In genomic region chr12:110373408-110374065, GRCm38 (mm10) we compare ENCODE assay signal across 8 mouse cellular contexts.
DNase-seq lines count a peak whose midpoint lies in the region; ATAC-seq and TF ChIP-seq lines count a peak whose summit lies in the region.

No protein-coding gene starts in this region.

- DNase-seq in 3134 (ENCODE audit: extremely low read depth, insufficient read length, low spot score) = peak; percentile 78
- peak; percentile 89 to 92 for DNase-seq in adrenal gland, postnatal 36 days
- DNase-seq in heart, adult 8-10 months (ENCODE audit: low spot score) = peak; percentile 87
- peak; percentile 75 to 78 for DNase-seq in kidney, adult 8-10 months
- DNase-seq in midbrain, postnatal 0 days (ENCODE audit: low spot score) = peak; percentile 88
- DNase-seq in spleen, postnatal 36 days (ENCODE audit: low spot score in 2 of 2) = peak; percentile 37

- peaks cover 3% of the 10 kb centered on the region; the same call in 1 of the 2 replicates for H3K4me1 ChIP-seq in embryonic facial prominence, embryonic 13.5 days
- H3K4me1 ChIP-seq in limb, embryonic 12.5 days (replicated peaks) = peaks cover 13% of the 10 kb centered on the region
- no peaks in the 10 kb centered on the region for H3K4me1 ChIP-seq in midbrain, postnatal 0 days (ENCODE audit: insufficient read depth, low read length)

- no peak overlapping the region for H3K27ac ChIP-seq in embryonic facial prominence, embryonic 13.5 days
- H3K27ac ChIP-seq in limb, embryonic 12.5 days = no peak overlapping the region
- no peak overlapping the region for H3K27ac ChIP-seq in midbrain, postnatal 0 days (ENCODE audit: low read depth, low read length)

- WGBS in embryonic facial prominence, embryonic 13.5 days = 2% methylated on average over 27 of the region's 27 CpGs
- WGBS in limb, embryonic 12.5 days = 3% methylated on average over 27 of the region's 27 CpGs
- 3% methylated on average over 27 of the region's 27 CpGs for WGBS in midbrain, postnatal 0 days

- H3K4me2 ChIP-seq in embryonic facial prominence, embryonic 13.5 days = peak overlapping the region; percentile 49
- H3K4me2 ChIP-seq in limb, embryonic 12.5 days = peak overlapping the region; percentile 36
- H3K4me2 ChIP-seq in midbrain, postnatal 0 days (ENCODE audit: low read depth, low read length, poor library complexity, severe bottlenecking) = peak overlapping the region; percentile 48

- H3K4me3 ChIP-seq in embryonic facial prominence, embryonic 13.5 days = no peak overlapping the region
- H3K4me3 ChIP-seq in limb, embryonic 12.5 days (replicated peaks) = no peak overlapping the region
- H3K4me3 ChIP-seq in midbrain, postnatal 0 days (ENCODE audit: low read depth, low read length) = no peak overlapping the region

- peaks cover 51% of the 10 kb centered on the region for H3K27me3 ChIP-seq in embryonic facial prominence, embryonic 13.5 days
- peaks cover 64% of the 10 kb centered on the region for H3K27me3 ChIP-seq in limb, embryonic 12.5 days
- peaks cover 12% of the 10 kb centered on the region for H3K27me3 ChIP-seq in midbrain, postnatal 0 days (ENCODE audit: insufficient read depth, low read length)

- H3K9ac ChIP-seq in embryonic facial prominence, embryonic 13.5 days = no peak overlapping the region
- H3K9ac ChIP-seq in limb, embryonic 12.5 days (replicated peaks) = no peak overlapping the region
- H3K9ac ChIP-seq in midbrain, postnatal 0 days (replicated peaks; ENCODE audit: low read length, poor library complexity, severe bottlenecking) = no peak overlapping the region

- TF ChIP-seq CTCF in midbrain, postnatal 0 days (IDR thresholded peaks at IDR 0.05) = peak; percentile 95

- no peaks in the 10 kb centered on the region for H3K9me3 ChIP-seq in embryonic facial prominence, embryonic 13.5 days
- no peaks in the 10 kb centered on the region for H3K9me3 ChIP-seq in limb, embryonic 12.5 days
- no peaks in the 10 kb centered on the region for H3K9me3 ChIP-seq in midbrain, postnatal 0 days (ENCODE audit: low read length)

- H3K36me3 ChIP-seq in embryonic facial prominence, embryonic 13.5 days = no peaks in the 10 kb centered on the region
- no peaks in the 10 kb centered on the region for H3K36me3 ChIP-seq in limb, embryonic 12.5 days
- no peaks in the 10 kb centered on the region for H3K36me3 ChIP-seq in midbrain, postnatal 0 days (ENCODE audit: insufficient read depth, low read length)

- ATAC-seq in embryonic facial prominence, embryonic 13.5 days (ENCODE audit: insufficient number of reproducible peaks, insufficient read depth, low FRiP score, low TSS enrichment, low read depth) = peak; percentile 75
- peak; percentile 74; the same call in 1 of the 2 replicates for ATAC-seq in limb, embryonic 12.5 days (ENCODE audit: insufficient number of reproducible peaks, insufficient read depth, low FRiP score, low TSS enrichment, low read depth)
- ATAC-seq in midbrain, postnatal 0 days (ENCODE audit: low FRiP score) = peak; percentile 77

Comparison
In these comparisons a context has a peak if more than half of its experiments do, and no peak if none do; other contexts are left out.
1. DNase-seq: peak in every context shown above with its lines; median percentile 90 in adrenal gland, postnatal 36 days; 88 in midbrain, postnatal 0 days; 87 in heart, adult 8-10 months; 78 in 3134; 76 in kidney, adult 8-10 months; 37 in spleen, postnatal 36 days.